Mouse (Mus musculus): ENCODE measurements at regions not wholly inside any gene's neighbourhood (a gene's known extent, or its start where the extent isn't known, plus 50 kb on each side); places are given as distances from the start of the nearest gene placed in this dataset.
A peak's percentile ranks its signal among the peaks of the same experiment; 100 is the strongest.

DNA sequence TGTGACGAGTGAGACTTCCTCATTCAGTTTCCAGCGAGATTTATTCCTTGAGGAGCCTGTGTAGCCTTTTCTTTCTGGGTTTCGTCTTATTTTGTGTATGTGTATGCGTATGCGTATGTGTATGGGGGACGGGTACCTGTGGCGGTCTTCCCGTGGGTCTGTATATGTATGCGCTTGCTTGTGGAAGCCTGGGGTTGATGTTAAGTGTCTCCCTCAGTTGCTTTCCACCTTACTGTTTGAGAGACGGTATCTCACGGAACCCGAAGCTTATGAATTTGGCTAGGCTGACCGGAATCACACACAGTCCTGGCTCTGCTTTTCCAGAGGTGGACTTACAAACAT is 87.1 kb downstream of the Ankrd50 start:
- WGBS (ENCODE audit: insufficient replicate concordance) = 74% methylated on average over 13 of the region's 13 CpGs
- TF ChIP-seq CTCF (IDR thresholded peaks at IDR 0.05; ENCODE audit: low read depth) (no peak), EP300 (IDR thresholded peaks at IDR 0.05; ENCODE audit: low read depth) (no peak)
- Histone ChIP-seq H3K9me3 (ENCODE audit: low read length) (no peaks in the 10 kb centered on the region), H3K4me3 (ENCODE audit: low read depth, low read length) (no peak overlapping the region), H3K4me1 (ENCODE audit: insufficient read depth) (no peaks in the 10 kb centered on the region), H3K4me2 (ENCODE audit: low read depth, low read length) (no peak overlapping the region), H3K27me3 (ENCODE audit: insufficient read depth, low read length) (no peaks in the 10 kb centered on the region), H3K9ac (replicated peaks) (no peak overlapping the region), H3K36me3 (replicated peaks; ENCODE audit: insufficient read depth, low read length) (no peaks in the 10 kb centered on the region), H3K27ac (ENCODE audit: low read depth) (no peak overlapping the region)
- DNase-seq (no peak), ATAC-seq (no peak)

GRCm38 (mm10) chr3:38396760-38397614 is 87.7 kb downstream of the Ankrd50 start:
- WGBS (ENCODE audit: insufficient replicate concordance) = 18% methylated on average over 20 of the region's 20 CpGs
- no peak for DNase-seq
- TF ChIP-seq CTCF (IDR thresholded peaks at IDR 0.05; ENCODE audit: low read depth) (no peak), EP300 (IDR thresholded peaks at IDR 0.05; ENCODE audit: low read depth) (no peak)
- H3K4me3 ChIP-seq (ENCODE audit: low read depth, low read length) = peak overlapping the region; percentile 21
- H3K27ac ChIP-seq (ENCODE audit: low read depth) = no peak overlapping the region
- H3K4me1 ChIP-seq (ENCODE audit: insufficient read depth) = no peaks in the 10 kb centered on the region
- ATAC-seq = no peak
- no peak overlapping the region for H3K9ac ChIP-seq (replicated peaks)
- H3K4me2 ChIP-seq (ENCODE audit: low read depth, low read length) = peak overlapping the region; percentile 61
- H3K9me3 ChIP-seq (ENCODE audit: low read length) = no peaks in the 10 kb centered on the region
- no peaks in the 10 kb centered on the region for H3K36me3 ChIP-seq (replicated peaks; ENCODE audit: insufficient read depth, low read length)
- H3K27me3 ChIP-seq (ENCODE audit: insufficient read depth, low read length) = no peaks in the 10 kb centered on the region

GRCm38 (mm10) chr3:38394308-38394707 is 90.3 kb downstream of the Ankrd50 start:
- Histone ChIP-seq H3K4me3 (ENCODE audit: low read depth, low read length) (no peak overlapping the region), H3K4me2 (ENCODE audit: low read depth, low read length) (no peak overlapping the region), H3K36me3 (replicated peaks; ENCODE audit: insufficient read depth, low read length) (no peaks in the 10 kb centered on the region), H3K9ac (replicated peaks) (no peak overlapping the region), H3K27ac (ENCODE audit: low read depth) (no peak overlapping the region), H3K9me3 (ENCODE audit: low read length) (no peaks in the 10 kb centered on the region), H3K27me3 (ENCODE audit: insufficient read depth, low read length) (no peaks in the 10 kb centered on the region), H3K4me1 (ENCODE audit: insufficient read depth) (no peaks in the 10 kb centered on the region)
- whole genome bisulfite sequencing (ENCODE audit: insufficient replicate concordance) = 44% methylated on average over 4 of the region's 4 CpGs
- ATAC-seq (no peak), DNase-seq (no peak)
- TF ChIP-seq CTCF (IDR thresholded peaks at IDR 0.05; ENCODE audit: low read depth) (no peak), EP300 (IDR thresholded peaks at IDR 0.05; ENCODE audit: low read depth) (no peak)

- no peak overlapping the region for H3K27ac ChIP-seq (ENCODE audit: low read depth)
- H3K4me2 ChIP-seq (ENCODE audit: low read depth, low read length) = no peak overlapping the region
- no peaks in the 10 kb centered on the region for H3K4me1 ChIP-seq (ENCODE audit: insufficient read depth)
- no peaks in the 10 kb centered on the region for H3K36me3 ChIP-seq (replicated peaks; ENCODE audit: insufficient read depth, low read length)
- H3K27me3 ChIP-seq (ENCODE audit: insufficient read depth, low read length) = no peaks in the 10 kb centered on the region
- no peaks in the 10 kb centered on the region for H3K9me3 ChIP-seq (ENCODE audit: low read length)
- no peak overlapping the region for H3K4me3 ChIP-seq (ENCODE audit: low read depth, low read length)
- WGBS (ENCODE audit: insufficient replicate concordance) = 77% methylated on average over 2 of the region's 2 CpGs
- H3K9ac ChIP-seq (replicated peaks) = no peak overlapping the region
- TF ChIP-seq EP300 (IDR thresholded peaks at IDR 0.05; ENCODE audit: low read depth) (no peak), CTCF (IDR thresholded peaks at IDR 0.05; ENCODE audit: low read depth) (no peak)
- ATAC-seq (no peak), DNase-seq (no peak)
Observed at GRCm38 (mm10) chr3:38389647-38390046, 95.0 kb downstream of the Ankrd50 start.

- TF ChIP-seq CTCF (IDR thresholded peaks at IDR 0.05; ENCODE audit: low read depth) (no peak), EP300 (IDR thresholded peaks at IDR 0.05; ENCODE audit: low read depth) (no peak)
- Histone ChIP-seq H3K36me3 (replicated peaks; ENCODE audit: insufficient read depth, low read length) (no peaks in the 10 kb centered on the region), H3K4me2 (ENCODE audit: low read depth, low read length) (no peak overlapping the region), H3K4me1 (ENCODE audit: insufficient read depth) (no peaks in the 10 kb centered on the region), H3K9ac (replicated peaks) (no peak overlapping the region), H3K4me3 (ENCODE audit: low read depth, low read length) (no peak overlapping the region), H3K9me3 (ENCODE audit: low read length) (no peaks in the 10 kb centered on the region), H3K27me3 (ENCODE audit: insufficient read depth, low read length) (no peaks in the 10 kb centered on the region), H3K27ac (ENCODE audit: low read depth) (no peak overlapping the region)
- 50% methylated on average over 3 of the region's 3 CpGs for WGBS (ENCODE audit: insufficient replicate concordance)
- no peak for ATAC-seq
- DNase-seq = no peak
Observed at GRCm38 (mm10) chr3:38388961-38389360, 95.7 kb downstream of the Ankrd50 start.

GRCm38 (mm10) chr3:38382743-38383142 is 101.9 kb downstream of the Ankrd50 start:
- H3K4me2 ChIP-seq (ENCODE audit: low read depth, low read length) = no peak overlapping the region
- TF ChIP-seq EP300 (IDR thresholded peaks at IDR 0.05; ENCODE audit: low read depth) (no peak), CTCF (IDR thresholded peaks at IDR 0.05; ENCODE audit: low read depth) (no peak)
- no peak overlapping the region for H3K9ac ChIP-seq (replicated peaks)
- no peak overlapping the region for H3K4me3 ChIP-seq (ENCODE audit: low read depth, low read length)
- no peaks in the 10 kb centered on the region for H3K36me3 ChIP-seq (replicated peaks; ENCODE audit: insufficient read depth, low read length)
- ATAC-seq = no peak
- H3K27ac ChIP-seq (ENCODE audit: low read depth) = no peak overlapping the region
- H3K27me3 ChIP-seq (ENCODE audit: insufficient read depth, low read length) = no peaks in the 10 kb centered on the region
- no peaks in the 10 kb centered on the region for H3K9me3 ChIP-seq (ENCODE audit: low read length)
- WGBS (ENCODE audit: insufficient replicate concordance) = 55% methylated on average over 3 of the region's 3 CpGs
- no peaks in the 10 kb centered on the region for H3K4me1 ChIP-seq (ENCODE audit: insufficient read depth)
- no peak for DNase-seq
